Mouse (Mus musculus) C2C12 (cell line): ENCODE results near the gene Camta1. TPM values are rescaled to one million over a fixed set of nuclear protein-coding genes. Genes with fewer than 3 reads are reported as not detected.

Experiments
- H3K27me3 ChIP-seq: one replicate; pipeline ENCODE4 v1.6.1; 2011; ENCODE audit not compliant: control insufficient read depth, insufficient read depth, insufficient read length
- H3K36me3 ChIP-seq: one replicate; pipeline ENCODE4 v1.6.1; 2011; ENCODE audit not compliant: control insufficient read depth, insufficient read depth
- H3K4me3 ChIP-seq: one replicate; pipeline ENCODE4 v1.5.1; 2011; ENCODE audit warnings: mild to moderate bottlenecking, control low read depth; ENCODE audit not compliant: poor library complexity, insufficient read depth, severe bottlenecking
- H3K79me2 ChIP-seq: one replicate; pipeline ENCODE4 v1.6.1; 2011; ENCODE audit not compliant: control insufficient read depth, insufficient read depth
- H3K79me3 ChIP-seq: one replicate; pipeline ENCODE4 v1.6.1; 2011; ENCODE audit warnings: low read depth, control low read depth
- H3ac ChIP-seq: one replicate; pipeline ENCODE3; 2011; ENCODE audit warnings: low read depth; ENCODE audit not compliant: control insufficient read depth, insufficient read length
- CEBPB ChIP-seq: IDR thresholded peaks from one replicate; pipeline ENCODE4 v1.6.1; 2011; ENCODE audit warnings: low read depth, mild to moderate bottlenecking, control low read depth, moderate library complexity
- CTCF ChIP-seq: IDR thresholded peaks from one replicate; pipeline ENCODE4 v1.5.1; 2011; ENCODE audit not compliant: control insufficient read depth, insufficient read depth, insufficient read length
- FOSL1 ChIP-seq: IDR thresholded peaks from one replicate; pipeline ENCODE4 v1.8.0; 2011; ENCODE audit warnings: mild to moderate bottlenecking, low read length; ENCODE audit not compliant: poor library complexity, insufficient read depth, severe bottlenecking
- MAX ChIP-seq: IDR thresholded peaks from one replicate; pipeline ENCODE4 v1.6.1; 2011; ENCODE audit warnings: mild to moderate bottlenecking, control low read depth
- MYOD1 ChIP-seq: IDR thresholded peaks from one replicate; pipeline ENCODE4 v1.6.1; 2011; ENCODE audit warnings: low read depth; ENCODE audit not compliant: control insufficient read depth, insufficient read length
- MYOG ChIP-seq: IDR thresholded peaks from one replicate; pipeline ENCODE4 v1.6.1; 2011; ENCODE audit not compliant: control insufficient read depth, insufficient read length; ENCODE audit errors: extremely low read depth
- USF1 ChIP-seq: IDR thresholded peaks from one replicate; pipeline ENCODE4 v1.6.1; 2011; ENCODE audit warnings: low read depth, mild to moderate bottlenecking, control low read depth, moderate library complexity
- polyA plus RNA-seq: library from polyadenylated mRNA; unstranded; fragments of >200 nt; fragmentation: generic; extraction: Trizol; gene quantifications from one replicate; pipeline ENCODE4 v1.2.1, GENCODE M21; 2012; ENCODE audit warnings: missing spikeins

The Camta1 gene
- polyA plus RNA-seq, 1 experiment: 21.7 TPM

DNA sequence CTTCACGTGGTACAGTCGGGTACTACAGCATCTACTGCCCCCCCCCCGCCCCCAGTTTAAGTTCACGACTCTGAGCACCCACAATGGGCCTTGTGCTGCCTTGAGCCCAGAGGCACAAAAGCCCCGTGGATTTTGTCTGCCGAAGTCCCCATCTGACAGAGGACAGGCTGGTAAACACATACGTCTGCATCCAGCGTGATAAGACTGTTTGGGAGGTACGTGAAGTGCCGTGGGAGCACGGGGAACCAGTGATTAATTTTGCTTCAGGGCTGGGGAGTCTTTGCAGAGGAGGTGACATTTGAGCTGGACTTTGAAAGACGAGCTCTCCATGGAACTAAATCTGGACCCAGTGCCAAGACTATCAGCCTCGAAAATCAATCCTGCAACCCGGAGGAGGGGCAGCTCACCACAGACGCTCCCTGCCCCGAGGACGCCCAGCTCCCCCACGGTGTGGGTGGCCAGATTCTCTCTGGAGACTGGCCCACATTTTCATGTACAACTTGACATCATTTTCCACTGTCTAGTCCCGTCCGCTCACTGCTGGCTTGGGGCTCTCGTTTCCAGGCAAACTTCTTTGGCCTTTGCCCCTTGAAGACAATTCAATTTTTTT lies 142.7 kb downstream of the Camta1 start:
- Histone ChIP-seq H3K4me3 (no peak overlapping the region), H3K36me3 (no peaks in the 10 kb centered on the region), H3K27me3 (peaks cover 27% of the 10 kb centered on the region), H3K79me2 (no peaks in the 10 kb centered on the region), H3K79me3 (no peaks in the 10 kb centered on the region), H3ac (no peak overlapping the region)
- TF ChIP-seq USF1 (no peak), MYOG (no peak), CTCF (no peak), FOSL1 (no peak), MAX (no peak), MYOD1 (no peak)

DNA sequence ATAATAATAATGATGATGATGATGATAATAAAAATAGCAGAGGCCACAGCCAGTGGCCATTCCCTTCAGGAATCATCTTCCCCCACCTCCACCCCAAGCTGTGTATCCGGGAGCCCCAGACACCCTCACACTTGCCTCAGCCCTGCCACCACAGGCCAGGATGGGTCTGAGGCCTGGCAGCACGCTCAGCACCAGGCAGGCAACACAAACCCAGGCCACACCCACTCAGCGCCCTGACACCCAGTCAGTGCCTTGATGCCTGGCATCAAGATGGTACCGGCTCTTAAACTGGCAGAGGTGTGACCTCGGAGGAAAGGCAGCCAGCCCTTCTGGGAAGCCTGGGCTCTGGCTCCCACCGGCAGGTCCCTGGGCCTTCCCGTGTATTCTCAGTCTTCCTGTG lies 143.8 kb downstream of the Camta1 start:
- no peaks in the 10 kb centered on the region for H3K79me3 ChIP-seq
- no peaks in the 10 kb centered on the region for H3K36me3 ChIP-seq
- H3K27me3 ChIP-seq: peaks cover 28% of the 10 kb centered on the region
- H3K4me3 ChIP-seq: no peak overlapping the region
- TF ChIP-seq CEBPB (no peak), CTCF (no peak), FOSL1 (no peak), MAX (no peak), MYOD1 (no peak), MYOG (no peak), USF1 (no peak)
- no peak overlapping the region for H3ac ChIP-seq
- no peaks in the 10 kb centered on the region for H3K79me2 ChIP-seq

DNA sequence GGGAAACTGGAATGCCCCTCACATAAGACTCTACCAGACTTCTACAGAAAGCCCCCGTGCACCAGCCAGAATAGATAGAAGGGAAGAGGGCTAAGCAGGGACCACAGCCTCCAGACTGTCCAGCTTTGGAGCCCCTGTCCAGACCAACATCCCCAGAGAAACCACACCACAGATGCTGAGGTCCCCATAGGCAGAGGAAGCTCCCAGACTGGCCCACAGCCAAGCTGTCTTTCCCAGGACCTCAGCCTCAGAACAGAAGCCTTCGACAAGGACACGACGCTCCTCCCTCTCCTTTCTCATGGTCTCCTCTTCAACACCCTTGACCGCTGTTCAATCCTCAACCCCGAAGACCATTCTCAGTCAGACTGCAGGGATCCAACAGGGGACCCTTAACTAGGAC lies 148.0 kb downstream of the Camta1 start:
- H3ac ChIP-seq: no peak overlapping the region
- H3K79me2 ChIP-seq: no peaks in the 10 kb centered on the region
- no peaks in the 10 kb centered on the region for H3K79me3 ChIP-seq
- no peaks in the 10 kb centered on the region for H3K36me3 ChIP-seq
- H3K27me3 ChIP-seq: peaks cover 32% of the 10 kb centered on the region
- no peak overlapping the region for H3K4me3 ChIP-seq
- no peak for TF ChIP-seq CEBPB
- no peak for TF ChIP-seq MYOD1
- TF ChIP-seq MYOG: no peak

DNA sequence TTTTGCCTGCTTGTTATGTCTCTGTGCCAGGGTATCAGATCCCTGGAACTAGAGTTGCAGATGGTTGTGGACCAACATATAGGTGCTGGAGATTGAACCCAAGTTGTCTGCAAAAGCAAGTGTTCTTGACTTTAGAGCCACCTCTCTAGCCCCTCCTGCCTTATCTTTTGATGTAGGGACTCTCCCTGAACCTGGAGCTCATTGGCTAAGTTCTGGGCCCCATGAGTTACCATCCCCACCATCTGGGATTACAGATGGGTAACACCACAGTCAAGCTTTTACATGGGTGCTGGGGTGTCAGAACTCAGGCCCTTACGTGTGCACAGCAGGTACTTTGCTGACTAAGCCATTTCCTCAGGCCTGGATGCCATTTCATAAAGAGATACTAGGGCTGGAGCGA lies 150.3 kb downstream of the Camta1 start:
- H3K27me3 ChIP-seq: peaks cover 33% of the 10 kb centered on the region
- TF ChIP-seq USF1: no peak
- TF ChIP-seq FOSL1: no peak
- no peak for TF ChIP-seq MYOG
- TF ChIP-seq MYOD1: no peak
- TF ChIP-seq MAX: no peak
- no peak for TF ChIP-seq CTCF
- TF ChIP-seq CEBPB: no peak
- no peak overlapping the region for H3ac ChIP-seq
- no peaks in the 10 kb centered on the region for H3K79me2 ChIP-seq
- H3K79me3 ChIP-seq: no peaks in the 10 kb centered on the region
- no peaks in the 10 kb centered on the region for H3K36me3 ChIP-seq
- no peak overlapping the region for H3K4me3 ChIP-seq

DNA sequence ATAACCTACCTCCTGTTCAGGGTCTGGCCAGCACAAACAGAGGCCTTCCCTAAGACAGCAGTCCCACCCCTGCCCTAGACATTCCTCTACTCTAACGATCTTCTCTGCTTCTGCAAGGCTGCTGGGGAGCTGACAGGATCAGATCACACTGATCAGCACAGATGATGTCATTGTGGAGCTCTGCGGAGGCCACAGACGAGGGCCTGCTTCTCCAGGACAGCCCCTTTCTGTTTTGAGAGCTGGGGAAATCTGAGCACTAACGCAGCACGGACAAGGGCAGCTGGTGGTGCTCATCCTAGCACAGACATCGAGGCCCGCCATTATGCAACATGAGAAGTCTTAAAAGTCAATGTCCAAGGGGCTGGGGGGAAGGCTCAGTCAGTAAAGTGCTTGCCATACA lies 151.2 kb downstream of the Camta1 start:
- Histone ChIP-seq H3K36me3 (no peaks in the 10 kb centered on the region), H3K4me3 (no peak overlapping the region), H3K79me3 (no peaks in the 10 kb centered on the region), H3K79me2 (no peaks in the 10 kb centered on the region), H3K27me3 (peaks cover 32% of the 10 kb centered on the region), H3ac (no peak overlapping the region)
- TF ChIP-seq MYOG: no peak

DNA sequence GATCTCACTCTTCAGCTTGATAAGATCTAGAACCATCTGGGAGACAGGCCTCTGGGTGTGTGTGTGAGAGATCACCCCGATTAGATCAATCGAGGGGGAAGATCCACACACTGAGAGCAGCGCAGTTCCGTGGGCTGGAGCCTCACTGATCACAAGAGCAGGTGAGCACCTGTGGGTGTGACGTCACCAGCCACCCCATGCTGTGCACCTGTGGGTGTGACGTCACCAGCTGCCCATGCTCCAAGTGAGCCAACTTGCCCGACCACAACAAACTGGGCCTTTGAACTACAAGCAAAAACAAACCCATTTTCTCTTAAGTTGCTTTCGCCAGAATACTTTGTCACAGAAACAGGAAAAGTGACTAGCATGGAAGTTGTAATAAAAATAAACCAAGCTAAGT lies 152.4 kb downstream of the Camta1 start:
- H3K27me3 ChIP-seq: peaks cover 29% of the 10 kb centered on the region
- H3K36me3 ChIP-seq: no peaks in the 10 kb centered on the region
- no peak overlapping the region for H3ac ChIP-seq
- H3K79me2 ChIP-seq: no peaks in the 10 kb centered on the region
- no peaks in the 10 kb centered on the region for H3K79me3 ChIP-seq
- H3K4me3 ChIP-seq: no peak overlapping the region
- TF ChIP-seq USF1: no peak
- no peak for TF ChIP-seq CTCF
- TF ChIP-seq MYOG: no peak
- no peak for TF ChIP-seq MAX
- TF ChIP-seq FOSL1: no peak
- no peak for TF ChIP-seq CEBPB
- TF ChIP-seq MYOD1: no peak
